Mouse (Mus musculus) gastrocnemius, adult 18-20 months (tissue): ENCODE measurements around the gene Ccnb1. TPM values are rescaled to one million over a fixed set of nuclear protein-coding genes. Genes with fewer than 3 reads are reported as not detected.
"Not testable (repeated sequence)": the region's sequence is repeated elsewhere in the genome, so short reads cannot be mapped to it uniquely, and the experiment has no call there.

Source experiments
- DNase-seq: peaks from one replicate; pipeline ENCODE4 v3.0.0; 2021; ENCODE audit warnings: low spot score
- total RNA-seq, 2 experiments: library from RNA; stranded (reverse); gene quantifications; 2 replicates each; pipeline ENCODE4 v1.2.3; 2021

Gene Ccnb1
- total RNA-seq, 2 experiments from 2014 or later, result not detected

- DNase-seq, result no peak
Observed at GRCm38 (mm10) chr13:100774704-100775103, 11.7 kb downstream of the Ccnb1 start.

- DNase-seq, result no peak
Observed at GRCm38 (mm10) chr13:100755329-100755728, 31.0 kb downstream of the Ccnb1 start.

- no peak for DNase-seq
Observed at GRCm38 (mm10) chr13:100754186-100754585, 32.2 kb downstream of the Ccnb1 start.

GRCm38 (mm10) chr13:100753011-100753410, 33.4 kb downstream of the Ccnb1 start:
- no peak for DNase-seq

- DNase-seq, result no peak
Observed at GRCm38 (mm10) chr13:100752529-100752928, 33.8 kb downstream of the Ccnb1 start.

GRCm38 (mm10) chr13:100751402-100751801, 35.0 kb downstream of the Ccnb1 start:
- DNase-seq, result no peak

- DNase-seq, result no peak
Observed at GRCm38 (mm10) chr13:100750799-100751198, 35.6 kb downstream of the Ccnb1 start.

GRCm38 (mm10) chr13:100748638-100749037, 37.7 kb downstream of the Ccnb1 start:
- no peak for DNase-seq

- DNase-seq, result no peak
Observed at GRCm38 (mm10) chr13:100746090-100746489, 40.3 kb downstream of the Ccnb1 start.

- peak; percentile 93 for DNase-seq
Observed at GRCm38 (mm10) chr13:100744036-100744744, 42.2 kb downstream of the Ccnb1 start, which contains the start of gene Mrps36. Gene Mrps36, minus strand, starts transcription at chr13:100744659.

GRCm38 (mm10) chr13:100743346-100744035, 42.9 kb downstream of the Ccnb1 start:
- DNase-seq, result no peak

- DNase-seq, result no peak
Observed at GRCm38 (mm10) chr13:100742831-100743230, 43.5 kb downstream of the Ccnb1 start.

- DNase-seq, result no peak
Observed at GRCm38 (mm10) chr13:100732756-100733155, 53.6 kb downstream of the Ccnb1 start.

- DNase-seq, result not testable (repeated sequence)
Observed at GRCm38 (mm10) chr13:100731462-100732046, 54.8 kb downstream of the Ccnb1 start.

GRCm38 (mm10) chr13:100730861-100731176, 55.6 kb downstream of the Ccnb1 start, which contains the start of gene Cdk7:
Gene Cdk7, minus strand, starts transcription at chr13:100730939.
- peak; percentile 92 for DNase-seq

GRCm38 (mm10) chr13:100730153-100730860, 56.1 kb downstream of the Ccnb1 start:
- DNase-seq, result peak; percentile 14

Other genes starting within 250 kb of the Ccnb1 start
- under 1 TPM in 1 of 2 experiments, not detected in 1; 0.14 TPM for gene Ocln, start 233.9 kb downstream of the Ccnb1 start, total RNA-seq
- gene Marveld2, start 169.6 kb downstream of the Ccnb1 start, total RNA-seq, result under 1 TPM; 0.33 to 0.41 TPM
- gene Ak6, start 135.6 kb downstream of the Ccnb1 start, total RNA-seq, result 10 to 100 TPM; 72.1 to 74.4 TPM
- gene Rad17, start 135.5 kb downstream of the Ccnb1 start, total RNA-seq, result 10 to 100 TPM; 11.4 to 13.9 TPM
- gene Taf9, start 135.0 kb downstream of the Ccnb1 start, total RNA-seq, result 1 to 10 TPM; 7.1 to 7.2 TPM
- under 1 TPM in 1 of 2 experiments, not detected in 1; 0.27 TPM for gene Ccdc125, start 116.9 kb downstream of the Ccnb1 start, total RNA-seq
- gene Cdk7, start 55.6 kb downstream of the Ccnb1 start, total RNA-seq, result 10 to 100 TPM; 12.1 to 13.9 TPM
- gene Mrps36, start 41.9 kb downstream of the Ccnb1 start, total RNA-seq, result 100 to 1,000 TPM; 133 to 143 TPM
- gene Cenph, start 10.7 kb downstream of the Ccnb1 start, total RNA-seq, result not detected
- 10 to 100 TPM in 1 of 2 experiments, 1 to 10 TPM in 1; 9.4 to 10.7 TPM for gene Slc30a5, start 46.9 kb upstream of the Ccnb1 start, total RNA-seq